Mouse (Mus musculus) ovary, adult 18-20 months (tissue): ENCODE measurements at regions not wholly inside any gene's neighbourhood (a gene's known extent, or its start where the extent isn't known, plus 50 kb on each side); places are given as distances from the start of the nearest gene placed in this dataset.

ENCODE experiments used
- DNase-seq: peaks from one replicate; pipeline ENCODE4 v3.0.0; 2022; ENCODE audit warnings: low spot score, mixed read lengths

- DNase-seq: no peak
Measured at GRCm38 (mm10) chr10:117579210-117579609, 50.1 kb upstream of the Cpm start.

GRCm38 (mm10) chr10:117578696-117579146, 50.6 kb upstream of the Cpm start:
- DNase-seq: no peak

- DNase-seq: no peak
Measured at GRCm38 (mm10) chr10:117577970-117578695, 51.2 kb upstream of the Cpm start.

DNA sequence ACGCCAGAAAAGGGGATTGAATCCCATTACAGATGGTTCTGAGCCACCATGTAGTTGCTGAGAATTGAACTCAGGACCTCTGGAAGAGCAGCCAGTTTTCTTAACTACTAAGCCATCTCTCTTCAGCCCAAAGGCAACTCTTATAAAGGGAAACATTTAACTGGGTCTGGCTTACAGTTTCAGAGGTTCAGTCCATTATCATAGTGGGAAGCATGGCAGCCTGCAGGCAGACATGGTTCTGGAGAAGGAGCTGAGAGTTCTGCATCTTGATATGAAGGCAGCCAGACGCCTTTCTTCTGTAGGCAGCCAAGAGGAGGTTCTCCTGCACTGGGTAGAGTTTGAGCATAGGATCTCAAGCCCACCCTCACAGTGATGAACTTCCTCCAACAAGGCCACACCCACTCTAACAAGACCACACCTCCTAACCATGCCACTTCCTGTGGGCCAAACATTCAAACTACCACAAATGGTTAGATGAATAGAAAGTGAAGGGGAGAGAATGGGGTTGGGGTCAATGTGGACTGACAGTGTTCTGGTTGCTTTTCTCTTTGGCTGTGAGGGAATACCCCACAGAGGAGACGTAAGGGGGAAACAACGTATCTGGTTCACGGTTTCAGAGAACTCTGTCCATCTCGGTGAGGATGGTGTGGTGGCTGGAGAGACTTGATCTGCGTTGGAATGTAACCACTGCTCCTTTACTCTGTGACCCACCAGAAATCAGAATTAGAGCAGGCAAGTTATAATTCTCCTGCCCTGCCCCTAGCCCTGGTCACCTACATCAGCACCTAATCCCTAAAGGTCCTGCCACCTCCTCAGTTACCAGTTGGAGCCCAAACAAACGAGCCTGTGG, 52.2 kb upstream of the Cpm start:
- no peak for DNase-seq

- no peak for DNase-seq
Measured at GRCm38 (mm10) chr10:117576154-117576859, 53.0 kb upstream of the Cpm start.

GRCm38 (mm10) chr10:117575404-117576153, 53.7 kb upstream of the Cpm start:
- DNase-seq: no peak

GRCm38 (mm10) chr10:117574915-117575314, 54.4 kb upstream of the Cpm start:
- DNase-seq: no peak

- no peak for DNase-seq
Measured at GRCm38 (mm10) chr10:117574056-117574727, 55.1 kb upstream of the Cpm start.

DNA sequence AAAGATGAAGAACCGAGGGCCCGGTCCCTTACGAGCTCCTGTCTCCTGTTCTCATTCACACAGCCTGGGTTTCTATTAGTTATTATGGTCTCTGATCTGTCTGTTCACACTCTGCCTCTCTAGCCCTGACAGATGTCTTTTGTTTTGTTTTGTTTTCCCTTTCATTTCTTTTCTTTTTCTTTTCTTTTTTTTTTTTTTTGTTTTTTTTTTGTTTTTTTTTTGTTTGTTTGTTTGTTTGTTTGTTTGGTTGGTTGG, 55.8 kb upstream of the Cpm start:
- no peak for DNase-seq

DNA sequence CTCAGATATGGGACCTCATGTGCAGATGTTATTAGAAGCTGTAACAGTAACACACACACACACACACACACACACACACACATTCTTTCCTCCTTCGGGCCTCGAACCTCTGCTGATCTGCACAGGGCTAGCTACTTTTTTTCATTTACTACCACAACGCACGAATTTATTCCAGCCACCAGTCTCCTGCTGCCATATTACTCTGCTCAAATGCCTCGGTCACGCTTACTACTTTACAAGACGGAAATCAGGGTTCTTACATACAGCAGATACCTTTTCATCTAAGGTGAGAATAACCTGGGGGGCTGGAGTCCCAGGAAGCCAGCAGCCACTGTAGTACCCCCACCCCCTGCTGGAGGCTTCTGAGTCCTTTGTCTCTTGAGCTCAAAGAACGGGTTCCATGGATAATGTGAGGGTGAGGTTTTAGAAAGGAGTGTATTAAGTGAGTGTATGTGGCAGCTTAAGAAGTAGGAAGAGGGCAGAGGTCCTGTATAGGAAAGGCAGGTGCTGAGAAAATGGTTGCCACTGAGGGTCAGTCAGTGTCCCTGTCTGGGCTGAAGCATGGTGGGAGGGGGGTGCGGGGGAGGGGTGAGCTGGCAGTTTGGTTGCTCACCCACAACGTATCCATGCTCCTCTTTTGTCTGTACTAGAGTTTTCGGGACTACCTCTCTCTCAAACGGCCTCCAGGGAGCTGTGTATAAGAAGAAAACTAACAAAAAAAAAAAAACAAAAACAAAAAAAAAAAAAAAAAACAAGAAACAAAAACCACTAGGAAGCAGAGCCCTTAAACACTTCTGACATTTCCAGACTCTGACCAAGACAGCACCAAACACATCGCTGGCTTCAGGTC, 56.3 kb upstream of the Cpm start:
- no peak for DNase-seq

DNA sequence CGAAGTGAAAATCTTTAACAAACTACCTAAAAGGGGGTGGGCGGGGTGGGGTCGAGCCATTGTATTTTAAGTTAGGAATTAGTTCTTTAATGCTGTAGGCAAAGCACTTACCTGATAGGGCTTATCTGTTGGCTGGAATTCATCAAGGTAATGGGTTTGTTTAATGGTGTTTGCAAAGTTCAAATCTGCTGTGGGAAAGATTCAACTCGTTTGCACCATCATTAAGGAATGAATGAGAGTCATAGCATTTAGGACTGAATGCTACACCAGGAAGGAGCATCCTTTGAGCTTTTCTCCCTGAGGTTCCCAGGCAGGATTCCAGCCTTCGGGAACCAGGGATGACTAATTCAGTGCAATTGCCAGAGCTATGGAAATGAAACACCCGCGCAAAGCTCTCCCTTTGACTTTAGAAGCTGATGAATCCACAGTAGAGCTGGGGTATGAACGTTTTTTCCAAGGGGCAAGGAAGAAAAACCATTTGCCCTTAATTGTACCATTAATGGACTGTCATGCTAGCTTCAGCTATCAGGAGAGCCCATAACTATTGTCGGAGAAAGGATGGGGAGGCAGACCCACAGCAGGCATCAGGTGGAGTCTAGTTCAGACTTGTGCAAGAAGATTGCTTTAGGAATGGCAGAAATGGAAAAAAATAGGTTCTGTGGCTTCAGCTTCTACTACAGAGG, 57.3 kb upstream of the Cpm start:
- DNase-seq: no peak

DNA sequence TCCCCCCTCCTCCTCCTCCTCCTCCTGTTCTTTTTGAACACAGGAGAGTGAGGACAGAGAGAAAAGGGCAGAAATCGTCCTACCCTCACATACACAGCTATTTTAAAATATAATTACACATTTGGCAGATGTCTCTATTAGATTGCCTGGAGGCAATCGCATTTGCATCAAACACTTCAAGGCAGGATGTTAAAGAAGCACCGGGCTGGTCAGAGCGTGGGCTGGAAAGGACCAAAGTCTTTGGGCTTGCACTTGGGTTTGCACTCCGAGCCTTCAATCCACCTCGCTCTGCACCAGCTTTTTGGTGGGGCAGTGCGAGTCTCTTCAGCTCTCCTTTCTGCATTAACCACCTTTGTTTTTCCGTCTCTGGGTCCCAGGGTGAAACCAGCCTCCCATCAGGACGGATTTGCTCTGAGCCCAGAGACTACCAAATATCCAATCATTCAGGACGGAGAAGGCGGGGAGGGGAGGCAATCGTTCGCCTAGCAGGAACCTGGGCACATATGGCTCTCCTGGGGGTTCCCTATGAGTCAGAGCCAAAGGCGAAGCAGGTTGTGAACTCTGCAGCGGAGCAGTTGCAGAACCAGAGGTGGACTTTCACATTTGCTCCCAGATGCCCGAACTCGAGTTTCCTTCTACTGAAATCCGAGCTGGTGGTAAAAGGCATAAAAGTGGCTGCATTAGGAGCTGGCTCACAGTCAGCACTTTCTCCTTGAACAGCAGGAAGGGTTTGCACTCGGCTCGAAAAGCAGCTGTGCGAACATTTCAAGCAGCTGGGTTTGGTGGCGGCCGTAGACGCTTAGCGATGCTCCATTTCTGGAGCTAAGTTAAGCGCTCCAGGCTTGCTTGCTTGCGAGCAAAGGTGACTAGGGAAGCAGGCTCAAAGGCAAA, 58.1 kb upstream of the Cpm start:
- DNase-seq: no peak

DNA sequence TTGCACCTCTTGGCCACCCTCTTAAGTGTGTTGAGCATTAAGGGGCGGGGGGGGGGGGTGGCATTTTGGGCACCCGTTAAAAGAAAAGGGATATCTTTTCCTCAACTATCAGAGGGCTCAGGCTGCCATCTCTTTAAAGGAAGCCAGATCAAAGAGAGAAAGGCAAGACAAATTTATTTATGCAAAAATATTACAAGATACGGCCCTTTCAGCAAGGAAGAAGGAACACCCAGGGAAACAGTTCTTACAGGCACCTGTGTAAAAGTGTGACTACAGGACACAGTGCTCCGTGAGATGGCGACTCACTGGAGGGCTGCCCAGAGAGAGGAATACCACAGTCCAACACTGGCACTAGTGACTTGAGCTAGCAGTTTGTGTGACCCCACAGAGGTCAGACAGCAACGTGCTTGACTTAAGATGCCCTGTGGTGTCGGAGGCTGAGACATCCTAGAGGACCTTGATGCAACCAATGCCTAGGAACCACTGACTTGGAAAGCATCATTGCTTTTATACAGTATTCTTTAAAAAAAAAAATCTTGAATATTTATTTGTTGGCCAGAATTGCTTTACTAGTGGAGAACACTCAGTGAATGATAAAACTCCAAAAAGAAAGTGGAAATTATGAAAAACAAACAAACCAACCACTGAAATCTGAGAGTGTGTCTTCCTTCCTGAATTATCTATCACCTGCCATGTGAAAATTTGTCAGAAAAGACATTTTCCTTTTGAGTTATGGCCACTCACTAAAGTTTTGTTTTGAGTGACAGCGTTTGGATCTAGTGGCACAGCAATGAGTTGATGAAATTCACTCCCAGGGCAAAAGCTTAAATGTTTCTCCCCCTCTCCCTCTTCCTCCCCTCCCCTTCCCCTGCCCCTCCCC, 59.0 kb upstream of the Cpm start:
- no peak for DNase-seq

DNA sequence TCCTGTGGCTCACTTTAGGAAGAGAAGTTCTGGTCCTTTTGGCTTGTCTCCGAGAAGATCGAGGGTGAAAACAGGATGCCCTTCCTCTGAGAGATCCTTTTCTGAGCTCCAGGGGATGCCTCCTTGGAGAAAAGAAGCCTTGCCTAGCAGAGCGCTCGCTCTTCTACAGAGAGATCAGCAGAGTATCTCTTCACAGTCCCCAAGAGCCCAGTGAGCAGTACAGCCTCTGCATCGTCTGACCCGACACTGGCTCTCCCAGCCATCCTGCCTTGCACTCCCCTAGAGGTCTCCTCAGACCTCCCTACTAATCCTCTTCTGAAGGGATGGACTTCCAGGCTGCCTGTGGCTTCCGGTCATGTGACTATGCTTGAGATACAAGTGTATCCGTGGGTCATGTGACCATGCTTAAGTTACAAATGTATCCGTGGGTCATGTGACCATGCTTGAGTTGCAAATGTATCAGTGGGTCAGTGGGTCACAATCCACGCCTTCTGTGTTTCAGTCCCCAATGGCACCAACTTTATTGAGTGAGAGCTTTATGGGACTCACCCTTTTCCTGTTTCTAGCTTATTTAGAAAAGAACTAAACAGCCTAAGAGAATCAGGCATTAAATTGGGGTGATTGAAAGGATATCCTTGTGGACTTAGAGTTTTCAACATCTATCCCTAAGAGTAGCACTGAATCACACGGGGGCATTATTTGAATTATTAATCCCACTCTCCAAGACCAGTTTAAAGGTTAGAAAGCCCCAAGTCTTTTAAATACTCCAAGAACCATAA, 59.8 kb upstream of the Cpm start:
- no peak for DNase-seq

GRCm38 (mm10) chr10:117568472-117569300, 60.6 kb upstream of the Cpm start:
- DNase-seq: no peak

DNA sequence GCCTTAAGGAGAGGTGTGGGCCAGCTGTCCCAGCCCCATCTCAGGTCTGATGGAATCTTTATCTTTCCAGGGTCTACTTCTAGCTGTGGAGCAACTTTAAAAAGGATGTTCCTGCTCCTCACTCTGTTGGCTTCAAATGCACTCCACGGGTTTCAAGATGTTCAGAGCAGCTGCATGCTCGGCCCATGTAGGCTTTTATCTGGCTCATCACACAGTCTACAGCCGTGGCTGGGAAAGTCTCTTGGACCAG, 61.2 kb upstream of the Cpm start:
- DNase-seq: no peak
